Mouse (Mus musculus) megakaryocyte, embryonic 14.5 days (primary cell): ENCODE measurements at regions not wholly inside any gene's neighbourhood (a gene's known extent, or its start where the extent isn't known, plus 50 kb on each side); places are given as distances from the start of the nearest gene placed in this dataset.

Source experiments
- FLI1 ChIP-seq: IDR thresholded peaks from 2 replicates; pipeline ENCODE4 v1.6.1; 2012; ENCODE audit warnings: low read length, inconsistent platforms, mixed read lengths
- GATA1 ChIP-seq: IDR thresholded peaks from 3 replicates; pipeline ENCODE4 v1.6.1; 2012; ENCODE audit warnings: mixed read lengths, low read length, inconsistent platforms, borderline replicate concordance

GRCm38 (mm10) chr8:92165306-92165705 lies 192.1 kb upstream of the Irx5 start:
- TF ChIP-seq GATA1 (no peak), FLI1 (no peak)
